Mouse (Mus musculus) forebrain, postnatal 0 days (tissue): ENCODE measurements around the gene Snx27. TPM values are rescaled to one million over a fixed set of nuclear protein-coding genes. Genes with fewer than 3 reads are reported as not detected.

Experiments used
- ATAC-seq: fragments of 200-750 bp; cut with Nextera tagmentation; 2 replicates; pipeline ENCODE4 v1.8.0; 2017; ENCODE audit warnings: mild to moderate bottlenecking, moderate library complexity
- DNase-seq: peaks from one replicate; pipeline ENCODE4 v3.0.0-alpha.2; 2015
- H3K27ac ChIP-seq: fragments of 300-500 bp; sonication (generic); 2 replicates; pipeline ENCODE4 v1.5.1; 2014; ENCODE audit warnings: low read depth, mild to moderate bottlenecking, antibody characterized with exemption, low read length, moderate library complexity, mixed read lengths
- H3K27me3 ChIP-seq: fragments of 300-500 bp; sonication (generic); 2 replicates; pipeline ENCODE4 v1.6.1; 2014; ENCODE audit warnings: mild to moderate bottlenecking, low read length, mixed read lengths; ENCODE audit not compliant: insufficient read depth
- H3K36me3 ChIP-seq: fragments of 300-500 bp; sonication (generic); 2 replicates; pipeline ENCODE4 v1.6.1; 2014; ENCODE audit warnings: mild to moderate bottlenecking, moderate library complexity; ENCODE audit not compliant: insufficient read depth
- H3K4me1 ChIP-seq: fragments of 300-500 bp; sonication (generic); 2 replicates; pipeline ENCODE4 v1.6.1; 2014; ENCODE audit warnings: antibody characterized with exemption; ENCODE audit not compliant: insufficient read depth
- H3K4me2 ChIP-seq: fragments of 300-500 bp; sonication (generic); 2 replicates; pipeline ENCODE4 v1.6.1; 2014; ENCODE audit warnings: low read depth, mild to moderate bottlenecking, moderate library complexity
- H3K4me3 ChIP-seq: fragments of 300-500 bp; sonication (generic); 2 replicates; pipeline ENCODE4 v1.5.1; 2014; ENCODE audit warnings: low read depth, low read length, mixed read lengths
- H3K9ac ChIP-seq: fragments of 300-500 bp; sonication (generic); 2 replicates; pipeline ENCODE4 v1.6.1; 2014; ENCODE audit warnings: mild to moderate bottlenecking
- H3K9me3 ChIP-seq: fragments of 300-500 bp; sonication (generic); 2 replicates; pipeline ENCODE4 v1.6.1; 2016; ENCODE audit warnings: low read length
- CTCF ChIP-seq: sonication (generic); IDR thresholded peaks from 2 replicates; pipeline ENCODE4 v1.5.1; 2016; ENCODE audit warnings: antibody characterized with exemption, control low read depth, low read depth
- WGBS: fragments of 180-500 bp; shearing (Covaris S2); extraction: QIAGEN DNeasy Blood & Tissue Kit; methylation state at CpG from one replicate; pipeline ENCODE4 v1.1.7; 2014; 5-methylcytosine and 5-hydroxymethylcytosine counted together
- polyA plus RNA-seq: library from polyadenylated mRNA; unstranded; fragments of >200 nt; fragmentation: Nextera tagmentation; extraction: Ambion mirVana; gene quantifications from 2 replicates; pipeline ENCODE4 v1.2.1, GENCODE M21; 2015
- total RNA-seq: library from RNA; depleted of rRNA; stranded (reverse); fragments of >200 nt; gene quantifications from 2 replicates; pipeline ENCODE4 v1.2.3, GENCODE M21; 2014

The Snx27 gene
- total and polyA plus RNA-seq, 2 experiments from 2014 or later, result 75.2 to 80.0 TPM

GRCm38 (mm10) chr3:94485922-94486321 is 96.6 kb downstream of the Snx27 start:
- H3K36me3 ChIP-seq, result peaks cover 65% of the 10 kb centered on the region
- peak overlapping the region; percentile 1; the same call in 1 of the 2 replicates for H3K9ac ChIP-seq
- ATAC-seq (peak; percentile 8; the same call in 1 of the 2 replicates), DNase-seq (peak; percentile 66)
- 29% methylated on average over 7 of the region's 7 CpGs for WGBS
- no peaks in the 10 kb centered on the region for H3K27me3 ChIP-seq
- no peak overlapping the region for H3K4me2 ChIP-seq
- H3K27ac ChIP-seq, result peak overlapping the region; percentile 90
- no peaks in the 10 kb centered on the region for H3K9me3 ChIP-seq
- TF ChIP-seq CTCF, result no peak
- peaks cover 31% of the 10 kb centered on the region for H3K4me1 ChIP-seq
- no peak overlapping the region for H3K4me3 ChIP-seq

DNA sequence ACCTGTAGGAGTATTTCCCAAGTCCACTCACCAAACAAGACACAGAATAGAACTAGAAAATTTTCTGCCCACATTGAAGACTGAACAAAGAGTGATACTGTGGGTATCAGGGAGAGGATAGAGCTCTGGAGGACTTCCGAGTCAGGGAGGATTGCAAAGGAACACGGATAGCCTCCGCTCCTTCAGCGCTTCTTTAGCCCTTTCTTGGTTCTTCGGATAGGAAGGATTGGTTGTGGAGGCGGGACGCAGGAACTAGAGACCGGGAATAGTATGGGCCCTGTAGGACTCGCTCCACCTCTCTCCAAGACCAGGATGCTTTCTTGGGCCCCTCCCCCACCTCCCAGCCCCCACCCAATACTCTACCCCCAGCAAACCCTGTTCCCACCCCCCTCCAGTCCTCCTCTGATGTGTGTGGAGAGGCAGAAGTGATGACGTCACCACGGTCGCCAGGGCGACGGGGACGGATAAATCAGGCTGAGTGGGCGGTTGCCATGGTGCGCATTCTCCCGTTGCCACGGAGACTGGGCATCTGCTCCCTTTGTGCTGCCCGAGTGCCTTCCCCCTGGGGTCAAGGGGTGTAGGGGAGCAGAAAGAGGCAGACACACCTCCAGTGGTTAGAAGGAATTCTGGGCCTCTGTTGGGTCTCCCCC is 98.6 kb downstream of the Snx27 start:
- peaks cover 36% of the 10 kb centered on the region for H3K4me1 ChIP-seq
- 5% methylated on average over 20 of the region's 20 CpGs for WGBS
- H3K9me3 ChIP-seq, result no peaks in the 10 kb centered on the region
- H3K27me3 ChIP-seq, result no peaks in the 10 kb centered on the region
- H3K4me3 ChIP-seq, result peak overlapping the region; percentile 13; the same call in 1 of the 2 replicates
- ATAC-seq (peak; percentile 92), DNase-seq (peak; percentile 96)
- no peak for TF ChIP-seq CTCF
- H3K9ac ChIP-seq, result peak overlapping the region; percentile 29; the same call in 1 of the 2 replicates
- peak overlapping the region; percentile 44 for H3K4me2 ChIP-seq
- H3K36me3 ChIP-seq, result peaks cover 53% of the 10 kb centered on the region
- H3K27ac ChIP-seq, result peak overlapping the region; percentile 90

- Histone ChIP-seq H3K36me3 (peaks cover 44% of the 10 kb centered on the region), H3K9ac (no peak overlapping the region), H3K27me3 (no peaks in the 10 kb centered on the region), H3K4me3 (no peak overlapping the region), H3K27ac (peak overlapping the region; percentile 90), H3K4me1 (peaks cover 36% of the 10 kb centered on the region), H3K9me3 (no peaks in the 10 kb centered on the region), H3K4me2 (0 out of 2 replicates have a peak overlapping the region, but pooled peaks have one; percentile 44)
- no peak for ATAC-seq
- no peak for TF ChIP-seq CTCF
- no peak for DNase-seq
- WGBS, result 85% methylated on average over 17 of the region's 17 CpGs
These were observed 99.6 kb downstream of the Snx27 start for GRCm38 (mm10) chr3:94482764-94483385.

GRCm38 (mm10) chr3:94481429-94481828 is 101.1 kb downstream of the Snx27 start:
- Histone ChIP-seq H3K4me3 (no peak overlapping the region), H3K4me2 (no peak overlapping the region), H3K27me3 (no peaks in the 10 kb centered on the region), H3K9ac (no peak overlapping the region; the same call in 1 of the 2 replicates), H3K9me3 (no peaks in the 10 kb centered on the region), H3K27ac (no peak overlapping the region), H3K36me3 (peaks cover 29% of the 10 kb centered on the region), H3K4me1 (peaks cover 43% of the 10 kb centered on the region)
- ATAC-seq, result no peak
- no peak for DNase-seq
- TF ChIP-seq CTCF, result no peak
- WGBS, result 65% methylated on average over 4 of the region's 4 CpGs

GRCm38 (mm10) chr3:94480291-94480884 is 102.1 kb downstream of the Snx27 start, which contains the start of gene Riiad1:
Gene Riiad1 (minus strand): TSS chr3:94480341.
- no peak for TF ChIP-seq CTCF
- Histone ChIP-seq H3K9me3 (no peaks in the 10 kb centered on the region), H3K9ac (peak within 1 kb of the TSS; percentile 97), H3K4me2 (peak within 1 kb of the TSS; percentile 93), H3K4me3 (peak within 1 kb of the TSS; percentile 80), H3K27me3 (no peaks in the 10 kb centered on the region), H3K4me1 (peaks cover 38% of the 10 kb centered on the region), H3K27ac (peak within 1 kb of the TSS; percentile 95), H3K36me3 (peaks cover 20% of the 10 kb centered on the region)
- DNase-seq (no peak), ATAC-seq (no peak)
- WGBS, result 21% methylated on average over 16 of the region's 16 CpGs

- peak overlapping the region; percentile 95; the same call in 1 of the 2 replicates for H3K27ac ChIP-seq
- TF ChIP-seq CTCF, result no peak
- DNase-seq, result no peak
These were observed 103.0 kb downstream of the Snx27 start for GRCm38 (mm10) chr3:94479564-94479963.

More at GRCm38 (mm10) chr3:94479564-94479963, 103.0 kb downstream of the Snx27 start:
- H3K9ac ChIP-seq, result peak overlapping the region; percentile 97
- peaks cover 15% of the 10 kb centered on the region for H3K36me3 ChIP-seq
- H3K4me1 ChIP-seq, result peaks cover 30% of the 10 kb centered on the region
- no peaks in the 10 kb centered on the region for H3K9me3 ChIP-seq
- peak overlapping the region; percentile 93 for H3K4me2 ChIP-seq
- no peaks in the 10 kb centered on the region for H3K27me3 ChIP-seq
- H3K4me3 ChIP-seq, result peak overlapping the region; percentile 80
- ATAC-seq, result no peak
- WGBS, result 19% methylated on average over 11 of the region's 11 CpGs
